7 mouse cellular contexts compared by ENCODE assay signal in genomic region chr15:99819621-99820279, GRCm38 (mm10). TPM values are rescaled to one million over a fixed set of nuclear protein-coding genes. Genes with fewer than 3 reads are reported as not detected.
A peak's percentile ranks its signal among the peaks of the same experiment; 100 is the strongest.
DNase-seq lines count a peak whose midpoint lies in the region; ATAC-seq lines count a peak whose summit lies in the region.

No protein-coding gene starts in this region.

- H3K9me3 ChIP-seq in forebrain, embryonic 10.5 days = peaks cover 10% of the 10 kb centered on the region; the same call in 1 of the 2 replicates
- H3K9me3 ChIP-seq in limb, embryonic 15.5 days = no peaks in the 10 kb centered on the region
- no peaks in the 10 kb centered on the region for H3K9me3 ChIP-seq in midbrain, embryonic 16.5 days (replicated peaks; ENCODE audit: control insufficient read depth, low read length, poor library complexity, severe bottlenecking)

- H3K4me3 ChIP-seq in forebrain, embryonic 10.5 days = peak overlapping the region; percentile 47
- peak overlapping the region; percentile 59 for H3K4me3 ChIP-seq in limb, embryonic 15.5 days
- H3K4me3 ChIP-seq in midbrain, embryonic 16.5 days (ENCODE audit: low read depth, low read length) = no peak overlapping the region; the same call in 1 of the 2 replicates

- no peaks in the 10 kb centered on the region for H3K27me3 ChIP-seq in forebrain, embryonic 10.5 days (ENCODE audit: poor library complexity, severe bottlenecking)
- H3K27me3 ChIP-seq in limb, embryonic 15.5 days = no peaks in the 10 kb centered on the region
- no peaks in the 10 kb centered on the region for H3K27me3 ChIP-seq in midbrain, embryonic 16.5 days (ENCODE audit: control insufficient read depth, insufficient read depth, low read depth, low read length)

- peak overlapping the region; percentile 61 for H3K4me2 ChIP-seq in limb, embryonic 15.5 days
- peak overlapping the region; percentile 34 for H3K4me2 ChIP-seq in midbrain, embryonic 16.5 days (ENCODE audit: low read length)

- peak; percentile 51 for DNase-seq in adrenal gland, postnatal 14 days
- no peak for DNase-seq in forebrain, embryonic 10.5 days (ENCODE audit: extremely low spot score, low spot score)
- peak; percentile 62 to 70 for DNase-seq in heart, postnatal 14 days
- no peak for DNase-seq in cerebellum, adult 9-11 months
- no peak for DNase-seq in cerebellum, postnatal 14 days

- H3K9ac ChIP-seq in limb, embryonic 15.5 days = peak overlapping the region; percentile 74
- no peak overlapping the region for H3K9ac ChIP-seq in midbrain, embryonic 16.5 days (ENCODE audit: low read depth, low read length)

- 54% methylated on average over 14 of the region's 14 CpGs for WGBS in forebrain, embryonic 10.5 days
- WGBS in limb, embryonic 15.5 days = 4% methylated on average over 14 of the region's 14 CpGs
- WGBS in midbrain, embryonic 16.5 days = 70% methylated on average over 14 of the region's 14 CpGs

- H3K4me1 ChIP-seq in forebrain, embryonic 10.5 days = peaks cover 51% of the 10 kb centered on the region
- H3K4me1 ChIP-seq in limb, embryonic 15.5 days = peaks cover 11% of the 10 kb centered on the region
- H3K4me1 ChIP-seq in midbrain, embryonic 16.5 days (ENCODE audit: control insufficient read depth, insufficient read depth, low read length) = peaks cover 22% of the 10 kb centered on the region

- H3K36me3 ChIP-seq in forebrain, embryonic 10.5 days (replicated peaks) = peaks cover 20% of the 10 kb centered on the region
- H3K36me3 ChIP-seq in limb, embryonic 15.5 days = peaks cover 8% of the 10 kb centered on the region
- H3K36me3 ChIP-seq in midbrain, embryonic 16.5 days (ENCODE audit: control insufficient read depth, insufficient read depth, low read length) = no peaks in the 10 kb centered on the region

- H3K27ac ChIP-seq in forebrain, embryonic 10.5 days = peak overlapping the region; percentile 88
- peak overlapping the region; percentile 98 for H3K27ac ChIP-seq in limb, embryonic 15.5 days
- peak overlapping the region; percentile 74 for H3K27ac ChIP-seq in midbrain, embryonic 16.5 days (ENCODE audit: low read length)

- 0 out of 2 replicates have a peak, but pooled peaks have one; percentile 42 for ATAC-seq in limb, embryonic 15.5 days (ENCODE audit: insufficient number of reproducible peaks, low FRiP score, low TSS enrichment, low read depth)
- ATAC-seq in midbrain, embryonic 16.5 days = no peak

- intact Hi-C loops in heart, postnatal 14 days (cut with DNase I) = no loop called here

RNA-seq across cellular contexts. Expression of gene Cers5, which starts 47.1 kb away (rescaled TPM):
- total RNA-seq in adrenal gland, postnatal 14 days (2021) = 40.9 and 42.7 TPM in 2 replicates
- 57.6 and 59.5 TPM in 2 replicates for polyA plus RNA-seq in forebrain, embryonic 10.5 days (2016; fragmentation: Nextera tagmentation; extraction: Ambion mirVana)
- 10 to 100 TPM; 24.8 to 27.3 TPM for total RNA-seq in heart, postnatal 14 days (2021)
- polyA plus RNA-seq in limb, embryonic 15.5 days (2015; fragmentation: Nextera tagmentation; extraction: Ambion mirVana) = 83.6 and 84.8 TPM in 2 replicates
- polyA plus RNA-seq in midbrain, embryonic 16.5 days (2015; fragmentation: Nextera tagmentation; extraction: Ambion mirVana) = 79.7 and 83.8 TPM in 2 replicates

RNA-seq across cellular contexts. Expression of gene Lima1, which starts 55.5 kb away (rescaled TPM):
- 37.4 and 39.9 TPM in 2 replicates for total RNA-seq in adrenal gland, postnatal 14 days (2021)
- 39.6 and 43.4 TPM in 2 replicates for polyA plus RNA-seq in forebrain, embryonic 10.5 days (2016; fragmentation: Nextera tagmentation; extraction: Ambion mirVana)
- 10 to 100 TPM; 23.5 TPM for total RNA-seq in heart, postnatal 14 days (2021)
- 90.2 and 91.6 TPM in 2 replicates for polyA plus RNA-seq in limb, embryonic 15.5 days (2015; fragmentation: Nextera tagmentation; extraction: Ambion mirVana)
- 11.8 and 15.2 TPM in 2 replicates for polyA plus RNA-seq in midbrain, embryonic 16.5 days (2015; fragmentation: Nextera tagmentation; extraction: Ambion mirVana)

Comparison
In these comparisons a context has a peak if more than half of its experiments do, and no peak if none do; other contexts are left out.
1. DNase-seq: peak in adrenal gland, postnatal 14 days (single experiment) and heart, postnatal 14 days (2 of 2); none in forebrain, embryonic 10.5 days (single experiment), cerebellum, adult 9-11 months (single experiment) and cerebellum, postnatal 14 days (0 of 2).
2. Peak in every context shown above with its lines, with median percentiles within 50 percentile points of each other: H3K27ac ChIP-seq.